Mouse (Mus musculus) monocyte, adult 59 days (primary cell): Measurements from ENCODE around the gene Glrb. TPM values are rescaled to one million over a fixed set of nuclear protein-coding genes. Genes with fewer than 3 reads are reported as not detected.

Experiments
- total RNA-seq, 2 experiments: library from RNA; stranded (reverse); gene quantifications; one replicate each; pipeline ENCODE4 v1.2.4; 2023

Glrb gene
- not detected for total RNA-seq

DNA sequence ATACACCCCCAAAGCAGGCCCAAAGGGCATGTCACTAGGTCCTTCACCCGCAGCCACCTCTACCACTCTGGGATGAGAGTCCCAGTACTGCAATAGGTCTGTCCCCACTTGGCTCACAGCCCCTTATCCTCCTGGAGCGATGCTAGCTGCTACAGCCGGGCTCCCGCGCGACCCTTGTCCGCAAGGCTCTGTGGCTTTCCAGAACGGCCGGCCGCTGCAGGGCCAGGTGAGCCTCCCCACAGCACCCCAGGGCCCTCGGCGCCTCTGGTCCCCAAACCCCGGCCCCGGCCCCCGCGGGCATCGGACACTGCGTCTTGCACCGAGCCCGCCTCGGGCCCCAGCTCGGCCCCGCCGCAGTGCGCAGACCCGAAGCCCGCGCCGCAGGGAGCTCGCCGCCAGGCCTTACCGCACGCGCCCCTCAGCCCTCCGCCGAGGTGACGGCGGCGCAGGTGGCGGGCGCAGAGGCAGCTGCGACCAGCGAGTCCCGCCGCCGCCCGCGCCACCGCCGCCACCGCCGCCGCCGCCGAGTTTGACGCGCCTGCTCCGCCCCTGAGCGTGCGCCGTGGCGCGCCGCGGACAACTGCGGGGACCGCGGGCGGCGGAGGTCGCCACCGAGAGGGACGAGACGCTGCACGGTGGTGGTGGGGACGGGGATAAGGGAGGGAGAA lies at the start of gene Glrb:
TSS of gene Glrb (minus strand) at position 550 of the 668 bp plus-strand sequence.

GRCm38 (mm10) chr3:80802596-80803081 lies 110.8 kb downstream of the Glrb start, which contains the start of gene Gria2:
Gene Gria2, minus strand, starts transcription at chr3:80802835.

Other genes with a start within 250 kb of the Glrb start
- not detected for gene Gria2, start 110.8 kb downstream of the Glrb start, total RNA-seq
- gene Pdgfc, start 122.8 kb upstream of the Glrb start, total RNA-seq: 1 to 10 TPM; 1.0 to 1.2 TPM